Mouse (Mus musculus): Measurements from ENCODE around the gene Gpr160. TPM values are rescaled to one million over a fixed set of nuclear protein-coding genes. Genes with fewer than 3 reads are reported as not detected.

Gene Gpr160
- 1 to 10 TPM; 1.7 to 2.4 TPM for total RNA-seq (2023)

DNA sequence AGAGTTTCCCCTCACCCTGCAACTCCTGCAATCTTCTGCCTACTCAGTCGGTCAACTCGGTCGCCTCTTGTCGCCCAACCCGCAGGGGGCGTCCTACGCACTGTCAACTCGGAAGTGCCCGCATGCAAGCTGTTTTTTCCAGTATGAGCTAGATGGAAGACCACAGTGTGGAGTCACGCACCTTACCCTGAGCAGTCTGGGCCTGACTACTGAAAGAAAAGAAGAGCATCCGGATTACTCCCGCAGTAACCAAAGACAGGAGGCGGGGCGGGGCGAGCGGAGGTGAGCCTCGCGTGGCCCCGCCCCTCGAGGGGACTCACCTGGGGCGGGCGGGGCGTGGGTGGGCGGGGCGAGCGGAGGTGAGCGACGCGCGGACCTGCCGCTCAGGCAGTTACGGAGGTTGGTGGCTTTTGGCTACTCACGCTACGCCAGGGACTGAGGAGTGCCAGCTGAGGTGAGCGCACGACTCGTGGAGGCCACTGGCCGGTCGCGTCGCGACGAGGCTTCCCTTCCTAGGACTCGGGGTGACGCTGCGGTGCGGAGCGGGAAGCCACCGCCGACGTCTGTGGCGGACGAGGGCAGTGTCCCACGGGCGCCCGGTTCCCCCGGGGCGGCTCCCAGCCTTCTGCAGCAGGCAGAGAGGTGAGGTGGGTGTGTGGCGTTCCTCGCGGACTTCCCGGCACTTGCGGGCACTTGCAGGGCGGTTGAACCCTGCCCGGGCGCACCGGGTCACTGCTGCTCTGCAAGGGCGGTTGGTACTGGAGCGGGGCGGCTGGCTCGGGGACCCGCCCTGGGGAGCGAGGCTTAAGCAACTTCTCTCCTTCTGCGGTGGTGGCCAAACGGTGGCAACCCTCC, at the start of gene Gpr160:
Gene Gpr160, plus strand, starts transcription at position 347 of the 855 bp plus-strand sequence.

Other genes starting within 250 kb of the Gpr160 start
- gene Lrriq4, start 211.4 kb upstream of the Gpr160 start, total RNA-seq (2023), result not detected
- gene Lrrc34, start 208.1 kb upstream of the Gpr160 start, total RNA-seq (2023), result not detected
- gene Lrrc31, start 156.1 kb upstream of the Gpr160 start, total RNA-seq (2023), result not detected
- not detected for gene Samd7, start 109.7 kb upstream of the Gpr160 start, total RNA-seq (2023)
- 10 to 100 TPM; 69.3 to 74.1 TPM for gene Sec62, start 63.1 kb upstream of the Gpr160 start, total RNA-seq (2023)
- 10 to 100 TPM; 85.4 to 85.7 TPM for gene Phc3, start 113.5 kb downstream of the Gpr160 start, total RNA-seq (2023)
- gene Prkci, start 139.8 kb downstream of the Gpr160 start, total RNA-seq (2023), result 10 to 100 TPM; 14.2 to 16.7 TPM
- gene Skil, start 239.1 kb downstream of the Gpr160 start, total RNA-seq (2023), result 10 to 100 TPM; 60.2 to 61.7 TPM

All from T-cell, adult 66 days (primary cell).